Mouse (Mus musculus) kidney, adult 2 months (tissue): Measurements from ENCODE around the gene Rgl2.

Source experiments
- CTCF ChIP-seq: fragments of 200-500 bp; conservative IDR thresholded peaks from 2 replicates; pipeline ENCODE4 v1.5.1; 2011; ENCODE audit warnings: low read depth, mild to moderate bottlenecking, control low read depth, low read length, moderate library complexity, mixed read lengths; ENCODE audit not compliant: insufficient read depth, insufficient read length
- POLR2A ChIP-seq: fragments of 200-500 bp; IDR thresholded peaks from one replicate; pipeline ENCODE4 v1.6.1; 2011; ENCODE audit warnings: low read depth, low read length, control low read depth

DNA sequence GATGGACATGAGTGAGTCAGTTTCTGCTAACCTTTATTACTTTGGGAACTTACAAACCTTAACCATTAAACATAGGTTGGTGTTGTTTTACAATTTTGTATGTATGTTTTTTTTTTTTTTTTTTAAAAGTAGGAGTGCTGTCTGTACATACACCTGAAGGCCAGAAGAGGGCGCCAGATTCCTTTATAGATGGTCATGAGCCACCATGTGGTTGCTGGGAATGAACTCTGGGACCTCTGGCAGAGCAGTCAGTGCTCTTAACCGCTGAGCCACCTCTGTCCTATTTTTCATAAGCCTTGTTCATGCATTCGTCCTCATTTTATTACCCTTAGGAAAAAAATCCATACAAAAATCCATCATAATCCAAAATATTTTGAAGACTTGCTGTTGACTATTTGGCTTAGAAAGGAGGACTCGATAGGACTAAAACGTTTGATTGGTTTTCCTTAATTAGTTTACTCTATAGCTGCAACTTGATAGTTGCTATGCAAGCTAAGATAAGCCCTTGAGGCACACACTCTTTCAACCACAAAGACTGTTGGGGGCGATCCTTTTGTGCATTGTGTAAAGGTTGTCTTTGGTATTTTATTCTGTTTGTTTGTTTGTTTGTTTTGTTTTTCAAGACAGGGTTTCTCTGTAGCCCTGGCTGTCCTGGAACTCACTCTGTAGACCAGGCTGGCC is 32.1 kb upstream of the Rgl2 start:
- TF ChIP-seq CTCF (peak; percentile 63), POLR2A (no peak)
